Mouse (Mus musculus) lung, adult 2 months (tissue): ENCODE measurements around the gene Batf2. TPM values are rescaled to one million over a fixed set of nuclear protein-coding genes. Genes with fewer than 3 reads are reported as not detected.

Source experiments
- DNase-seq: peaks from one replicate; pipeline ENCODE4 v3.0.0; 2022
- H3K4me1 ChIP-seq: fragments of 200-500 bp; 2 replicates; pipeline ENCODE4 v1.6.1; 2011; ENCODE audit warnings: low read length; ENCODE audit not compliant: control insufficient read depth, insufficient read depth
- H3K4me3 ChIP-seq: fragments of 200-500 bp; replicated peaks from 2 replicates; pipeline ENCODE3; 2011; ENCODE audit warnings: low read depth, mild to moderate bottlenecking, control low read depth, low read length; ENCODE audit errors: extremely low read depth
- CTCF ChIP-seq: fragments of 200-500 bp; IDR thresholded peaks from 2 replicates; pipeline ENCODE4 v1.5.1; 2011; ENCODE audit warnings: mild to moderate bottlenecking, low read length, control low read depth; ENCODE audit not compliant: insufficient read depth
- POLR2A ChIP-seq: fragments of 200-500 bp; IDR thresholded peaks from 2 replicates; pipeline ENCODE4 v1.6.1; 2011; ENCODE audit warnings: low read depth, mild to moderate bottlenecking, control low read depth, low read length, borderline replicate concordance; ENCODE audit errors: extremely low read depth
- WGBS: fragments of 180-500 bp; shearing (Covaris S2); methylation state at CpG from one replicate; pipeline ENCODE4 v1.1.7; 2018; 5-methylcytosine and 5-hydroxymethylcytosine counted together
- polyA plus RNA-seq: library from polyadenylated mRNA; depleted of rRNA; stranded (reverse); fragments of >200 nt; gene quantifications from 2 replicates; pipeline ENCODE4 v1.2.3, GENCODE M21; 2012

Batf2 gene
- polyA plus RNA-seq, 1 experiment: 14.6 TPM

- no peak for DNase-seq
- H3K4me1 ChIP-seq: no peaks in the 10 kb centered on the region
- 81% methylated on average over 4 of the region's 4 CpGs for WGBS
- H3K4me3 ChIP-seq: no peak overlapping the region
- no peak for TF ChIP-seq POLR2A
These were observed 26.0 kb downstream of the Batf2 start for GRCm38 (mm10) chr19:6166750-6167149.

- Histone ChIP-seq H3K4me1 (no peaks in the 10 kb centered on the region), H3K4me3 (no peak overlapping the region)
- TF ChIP-seq CTCF (no peak), POLR2A (no peak)
- DNase-seq: no peak
- 79% methylated on average over 8 of the region's 8 CpGs for WGBS
These were observed 30.4 kb downstream of the Batf2 start for GRCm38 (mm10) chr19:6171215-6171614.

GRCm38 (mm10) chr19:6174771-6175170, 34.0 kb downstream of the Batf2 start:
- TF ChIP-seq CTCF: no peak
- TF ChIP-seq POLR2A: no peak

GRCm38 (mm10) chr19:6178775-6179174, 38.0 kb downstream of the Batf2 start:
- DNase-seq: no peak
- H3K4me1 ChIP-seq: no peaks in the 10 kb centered on the region
- no peak overlapping the region for H3K4me3 ChIP-seq
- WGBS: 82% methylated on average over 6 of the region's 6 CpGs
- TF ChIP-seq CTCF (no peak), POLR2A (no peak)

More at GRCm38 (mm10) chr19:6174771-6175170, 34.0 kb downstream of the Batf2 start:
- WGBS: 35% methylated on average over 5 of the region's 5 CpGs
- no peaks in the 10 kb centered on the region for H3K4me1 ChIP-seq
- no peak overlapping the region for H3K4me3 ChIP-seq
- no peak for DNase-seq

GRCm38 (mm10) chr19:6181629-6182028, 40.8 kb downstream of the Batf2 start:
- DNase-seq: no peak
- TF ChIP-seq POLR2A: no peak
- no peak for TF ChIP-seq CTCF
- WGBS: 17% methylated on average over 5 of the region's 5 CpGs
- Histone ChIP-seq H3K4me1 (no peaks in the 10 kb centered on the region), H3K4me3 (no peak overlapping the region)

- 23% methylated on average over 3 of the region's 3 CpGs for WGBS
- Histone ChIP-seq H3K4me1 (no peaks in the 10 kb centered on the region; the same call in 1 of the 2 replicates), H3K4me3 (no peak overlapping the region)
- no peak for TF ChIP-seq CTCF
- TF ChIP-seq POLR2A: no peak
- DNase-seq: no peak
These were observed 41.8 kb downstream of the Batf2 start for GRCm38 (mm10) chr19:6182534-6182933.

- WGBS: 85% methylated on average over 23 of the region's 23 CpGs
- no peaks in the 10 kb centered on the region; the same call in 1 of the 2 replicates for H3K4me1 ChIP-seq
- no peak for DNase-seq
- no peak within 1 kb of the TSS for H3K4me3 ChIP-seq
- TF ChIP-seq POLR2A (no peak), CTCF (no peak)
These were observed 43.3 kb downstream of the Batf2 start, which contains the start of gene Majin for GRCm38 (mm10) chr19:6184131-6184530. Majin (plus strand) TSS chr19:6184388.

GRCm38 (mm10) chr19:6204265-6204664, 63.5 kb downstream of the Batf2 start:
- peaks cover 2% of the 10 kb centered on the region for H3K4me1 ChIP-seq
- DNase-seq: no peak
- H3K4me3 ChIP-seq: no peak overlapping the region
- 73% methylated on average over 2 of the region's 2 CpGs for WGBS
- TF ChIP-seq POLR2A: no peak
- TF ChIP-seq CTCF: no peak

GRCm38 (mm10) chr19:6206716-6207115, 65.9 kb downstream of the Batf2 start:
- TF ChIP-seq POLR2A (no peak), CTCF (no peak)
- 47% methylated on average over 5 of the region's 5 CpGs for WGBS
- DNase-seq: no peak
- Histone ChIP-seq H3K4me3 (no peak overlapping the region), H3K4me1 (peaks cover 2% of the 10 kb centered on the region)

GRCm38 (mm10) chr19:6216046-6216705, 75.4 kb downstream of the Batf2 start:
- TF ChIP-seq POLR2A (no peak), CTCF (no peak)
- H3K4me1 ChIP-seq: no peaks in the 10 kb centered on the region
- WGBS: 59% methylated on average over 6 of the region's 6 CpGs
- no peak for DNase-seq
- H3K4me3 ChIP-seq: no peak overlapping the region
